Mouse (Mus musculus) heart, adult 10 weeks (tissue): ENCODE results near the gene Cyp4f37. TPM values are rescaled to one million over a fixed set of nuclear protein-coding genes. Genes with fewer than 3 reads are reported as not detected.

Source experiments
- polyA plus RNA-seq: library from polyadenylated mRNA; stranded (reverse); fragments of 350-450 nt; fragmentation: Illumina TruSeq; extraction: RNeasy Lipid Tissue Mini Kit (QIAGEN cat#74804); gene quantifications from one replicate; pipeline ENCODE4 v1.2.3, GENCODE M21; 2014; ENCODE audit warnings: low read depth, low replicate concordance

Gene Cyp4f37
- not detected for polyA plus RNA-seq

DNA sequence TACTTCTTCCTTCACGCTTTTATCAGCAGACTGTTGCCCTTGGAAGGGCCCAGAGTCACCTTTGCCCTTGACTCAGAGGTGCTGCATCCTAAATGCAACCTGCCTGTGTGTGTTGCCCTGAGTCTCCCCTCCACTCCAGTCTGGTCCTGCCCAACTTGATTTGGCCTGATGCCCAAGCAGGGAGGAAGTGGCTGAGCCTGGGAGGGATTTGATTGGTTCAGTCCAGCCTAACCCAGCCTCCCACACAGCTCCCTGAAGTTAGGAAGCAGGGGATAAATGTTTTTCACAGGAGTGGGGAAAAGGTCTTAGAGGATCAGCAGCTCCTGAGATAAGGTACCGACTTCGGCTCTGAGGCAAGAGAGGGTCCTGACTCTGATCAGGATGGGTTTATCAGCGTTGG lies at the start of gene Cyp4f37:
Cyp4f37 (plus strand) TSS at position 292 of the 400 bp plus-strand sequence.

GRCm38 (mm10) chr17:32658712-32659111 lies 37.6 kb downstream of the Cyp4f37 start, which contains the start of gene Cyp4f40:
Gene Cyp4f40, plus strand, starts transcription at chr17:32658900.

DNA sequence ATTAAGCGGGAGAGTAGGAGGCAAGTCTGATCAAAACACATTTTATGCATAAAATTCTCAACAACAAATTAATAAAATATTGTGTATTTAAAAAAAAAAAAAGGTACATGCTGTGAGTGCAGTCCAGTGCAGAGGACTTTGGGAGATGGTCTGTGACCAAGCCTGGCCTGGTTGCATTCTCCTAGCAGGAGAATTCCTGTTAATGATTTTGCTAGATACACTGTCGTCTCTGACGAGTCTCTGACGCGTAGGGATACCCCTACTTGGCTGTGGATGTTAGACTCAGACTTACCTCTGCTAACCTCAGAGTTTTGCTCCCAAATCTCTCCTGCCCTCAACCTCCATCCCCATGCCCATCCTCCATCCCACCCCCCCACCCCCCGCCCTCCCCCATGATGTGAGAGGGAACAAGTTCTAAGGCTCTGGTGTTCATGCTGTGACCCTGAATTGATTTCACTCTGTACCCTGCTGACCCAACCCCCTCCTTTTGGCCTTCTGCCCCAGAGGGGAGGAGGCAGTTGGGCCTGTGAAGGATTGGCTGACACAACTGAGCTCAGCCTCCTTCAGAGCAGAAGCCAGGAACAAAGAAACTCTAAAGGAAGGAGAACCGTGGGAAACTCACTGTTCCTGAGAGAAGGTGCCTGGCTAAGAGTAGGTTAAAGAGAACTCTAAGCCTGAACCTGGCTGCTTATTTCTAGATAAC lies 64.1 kb downstream of the Cyp4f37 start, which contains the start of gene Cyp4f15:
Cyp4f15 (plus strand) TSS at position 580 of the 703 bp plus-strand sequence.

Other genes starting within 250 kb of the Cyp4f37 start
- gene Wiz, start 231.9 kb upstream of the Cyp4f37 start, polyA plus RNA-seq = 13.5 TPM
- gene Rasal3, start 217.7 kb upstream of the Cyp4f37 start, polyA plus RNA-seq = 0.92 TPM
- gene Pglyrp2, start 197.1 kb upstream of the Cyp4f37 start, polyA plus RNA-seq = not detected
- gene Cyp4f39, start 168.6 kb upstream of the Cyp4f37 start, polyA plus RNA-seq = not detected
- 4.5 TPM for gene Cyp4f17, start 115.3 kb upstream of the Cyp4f37 start, polyA plus RNA-seq
- 9.8 TPM for gene Cyp4f16, start 84.8 kb upstream of the Cyp4f37 start, polyA plus RNA-seq
- not detected for gene Cyp4f40, start 37.6 kb downstream of the Cyp4f37 start, polyA plus RNA-seq
- gene Cyp4f15, start 64.3 kb downstream of the Cyp4f37 start, polyA plus RNA-seq = not detected
- gene Zfp871, start 167.0 kb downstream of the Cyp4f37 start, polyA plus RNA-seq = 13.1 TPM
- 0.16 TPM for gene Zfp811, start 188.6 kb downstream of the Cyp4f37 start, polyA plus RNA-seq
- 4.9 TPM for gene Zfp799, start 209.0 kb downstream of the Cyp4f37 start, polyA plus RNA-seq